Mouse (Mus musculus) WW6 (cell line): ENCODE data around the gene Ptpn1.

Source experiments
- DNase-seq: peaks from one replicate; pipeline ENCODE4 v3.0.0-alpha.2; 2013; ENCODE audit warnings: low read depth, low spot score

Ptpn1 gene

GRCm38 (mm10) chr2:167945451-167945850 lies 13.6 kb downstream of the Ptpn1 start:
- no peak for DNase-seq

GRCm38 (mm10) chr2:167947251-167947650 lies 15.4 kb downstream of the Ptpn1 start:
- DNase-seq, result no peak

GRCm38 (mm10) chr2:167948047-167948446 lies 16.2 kb downstream of the Ptpn1 start:
- DNase-seq, result no peak

- no peak for DNase-seq
These were observed 16.7 kb downstream of the Ptpn1 start for GRCm38 (mm10) chr2:167948557-167948956.

GRCm38 (mm10) chr2:167949250-167949649 lies 17.4 kb downstream of the Ptpn1 start:
- DNase-seq, result no peak

GRCm38 (mm10) chr2:167949808-167950207 lies 18.0 kb downstream of the Ptpn1 start:
- DNase-seq, result no peak

GRCm38 (mm10) chr2:167950681-167951080 lies 18.8 kb downstream of the Ptpn1 start:
- DNase-seq, result no peak

- DNase-seq, result no peak
These were observed 19.7 kb downstream of the Ptpn1 start for GRCm38 (mm10) chr2:167951301-167952211.

- DNase-seq, result no peak
These were observed 22.0 kb downstream of the Ptpn1 start for GRCm38 (mm10) chr2:167953819-167954218.

- no peak for DNase-seq
These were observed 23.1 kb downstream of the Ptpn1 start for GRCm38 (mm10) chr2:167954928-167955327.

- no peak for DNase-seq
These were observed 25.7 kb downstream of the Ptpn1 start for GRCm38 (mm10) chr2:167957539-167957938.

- no peak for DNase-seq
These were observed 26.4 kb downstream of the Ptpn1 start for GRCm38 (mm10) chr2:167958082-167958788.

GRCm38 (mm10) chr2:167958843-167959242 lies 27.0 kb downstream of the Ptpn1 start:
- DNase-seq, result no peak

GRCm38 (mm10) chr2:167959384-167959911 lies 27.6 kb downstream of the Ptpn1 start:
- no peak for DNase-seq

- DNase-seq, result no peak
These were observed 28.1 kb downstream of the Ptpn1 start for GRCm38 (mm10) chr2:167959996-167960395.

- no peak for DNase-seq
These were observed 28.7 kb downstream of the Ptpn1 start for GRCm38 (mm10) chr2:167960584-167960983.

- no peak for DNase-seq
These were observed 30.5 kb downstream of the Ptpn1 start for GRCm38 (mm10) chr2:167962347-167962746.

- no peak for DNase-seq
These were observed 31.3 kb downstream of the Ptpn1 start for GRCm38 (mm10) chr2:167963176-167963575.

GRCm38 (mm10) chr2:167963778-167964300 lies 32.0 kb downstream of the Ptpn1 start:
- no peak for DNase-seq

- no peak for DNase-seq
These were observed 32.5 kb downstream of the Ptpn1 start for GRCm38 (mm10) chr2:167964320-167964719.

GRCm38 (mm10) chr2:167965911-167966310 lies 34.1 kb downstream of the Ptpn1 start:
- DNase-seq, result no peak

GRCm38 (mm10) chr2:167968504-167968903 lies 36.6 kb downstream of the Ptpn1 start:
- no peak for DNase-seq
